Mouse (Mus musculus) gastrocnemius, adult 2 months (tissue): ENCODE results near the gene Afmid. TPM values are rescaled to one million over a fixed set of nuclear protein-coding genes. Genes with fewer than 3 reads are reported as not detected.
"Not testable (repeated sequence)": the region's sequence is repeated elsewhere in the genome, so short reads cannot be mapped to it uniquely, and the experiment has no call there.

ENCODE experiments used
- DNase-seq: peaks from one replicate; pipeline ENCODE4 v3.0.0; 2022
- H3K27ac ChIP-seq: fragments of 200-600 bp; 2 replicates; pipeline ENCODE4 v1.8.1; 2022; ENCODE audit warnings: mild to moderate bottlenecking
- H3K4me3 ChIP-seq: fragments of 200-600 bp; 2 replicates; pipeline ENCODE4 v1.8.1; 2022; ENCODE audit warnings: mild to moderate bottlenecking, moderate library complexity
- CTCF ChIP-seq: fragments of 200-600 bp; IDR thresholded peaks from 2 replicates; pipeline ENCODE4 v1.8.1; 2022; ENCODE audit warnings: antibody characterized with exemption, mild to moderate bottlenecking, moderate library complexity
- intact Hi-C: fragments of 180-260 bp; cut with DNase I; formaldehyde crosslinking; loops from one replicate; pipeline ENCODE4 v1.15.1; 2025
- total RNA-seq, 2 experiments: library from RNA; stranded (reverse); gene quantifications; 2 replicates each; pipeline ENCODE4 v1.2.3; 2021

Afmid gene
- total RNA-seq, 2 experiments from 2014 or later, result 3.1 to 3.3 TPM

GRCm38 (mm10) chr11:117832086-117832969 is 6.6 kb downstream of the Afmid start:
- intact Hi-C loops, result no loop called here
- peak; percentile 82 for TF ChIP-seq CTCF
- DNase-seq, result peak; percentile 86
- Histone ChIP-seq H3K27ac (peak overlapping the region; percentile 83), H3K4me3 (peak overlapping the region; percentile 70)

- H3K4me3 ChIP-seq, H3K27ac ChIP-seq, DNase-seq, intact Hi-C loops: not testable (repeated sequence)
Observed at GRCm38 (mm10) chr11:117833509-117833908, 7.8 kb downstream of the Afmid start.

- DNase-seq, result no peak
- intact Hi-C loops, result no loop called here
- no peak overlapping the region for H3K27ac ChIP-seq
- no peak for TF ChIP-seq CTCF
- H3K4me3 ChIP-seq, result no peak overlapping the region
Observed at GRCm38 (mm10) chr11:117834086-117834485, 8.4 kb downstream of the Afmid start.

- Histone ChIP-seq H3K27ac (no peak overlapping the region), H3K4me3 (no peak overlapping the region)
- TF ChIP-seq CTCF, result no peak
- DNase-seq, result peak; percentile 28
- intact Hi-C loops, result no loop called here
Observed at GRCm38 (mm10) chr11:117836306-117836705, 10.6 kb downstream of the Afmid start.

- intact Hi-C loops, result no loop called here
- H3K4me3 ChIP-seq, result no peak overlapping the region
- no peak for DNase-seq
- TF ChIP-seq CTCF, result no peak
- H3K27ac ChIP-seq, result no peak overlapping the region
Observed at GRCm38 (mm10) chr11:117838572-117838971, 12.8 kb downstream of the Afmid start.

- no peak overlapping the region for H3K27ac ChIP-seq
- TF ChIP-seq CTCF, result no peak
Observed at GRCm38 (mm10) chr11:117839021-117839420, 13.3 kb downstream of the Afmid start.

GRCm38 (mm10) chr11:117840910-117841309 is 15.2 kb downstream of the Afmid start:
- Histone ChIP-seq H3K4me3 (no peak overlapping the region), H3K27ac (no peak overlapping the region)
- no peak for DNase-seq
- intact Hi-C loops, result no loop called here
- no peak for TF ChIP-seq CTCF

More at GRCm38 (mm10) chr11:117839021-117839420, 13.3 kb downstream of the Afmid start:
- DNase-seq, result no peak
- no peak overlapping the region for H3K4me3 ChIP-seq
- intact Hi-C loops, result no loop called here

- intact Hi-C loops, result no loop called here
- no peak for DNase-seq
- Histone ChIP-seq H3K4me3 (no peak overlapping the region), H3K27ac (no peak overlapping the region)
- TF ChIP-seq CTCF, result no peak
Observed at GRCm38 (mm10) chr11:117843434-117843833, 17.7 kb downstream of the Afmid start.

GRCm38 (mm10) chr11:117844997-117845396 is 19.3 kb downstream of the Afmid start:
- no peak overlapping the region for H3K4me3 ChIP-seq
- no peak overlapping the region for H3K27ac ChIP-seq
- no peak for TF ChIP-seq CTCF
- DNase-seq, result no peak
- intact Hi-C loops, result no loop called here

GRCm38 (mm10) chr11:117845651-117846050 is 19.9 kb downstream of the Afmid start:
- no peak for DNase-seq
- Histone ChIP-seq H3K27ac (no peak overlapping the region), H3K4me3 (no peak overlapping the region)
- TF ChIP-seq CTCF, result no peak
- intact Hi-C loops, result no loop called here

GRCm38 (mm10) chr11:117846640-117847039 is 20.9 kb downstream of the Afmid start:
- Histone ChIP-seq H3K27ac (no peak overlapping the region), H3K4me3 (no peak overlapping the region)
- TF ChIP-seq CTCF, result peak; percentile 47
- DNase-seq, result no peak
- intact Hi-C loops, result no loop called here

- H3K4me3 ChIP-seq, result peak overlapping the region; percentile 82
- DNase-seq, result no peak
- intact Hi-C loops, result no loop called here
Observed at GRCm38 (mm10) chr11:117847593-117848215, 22.0 kb downstream of the Afmid start.

GRCm38 (mm10) chr11:117848271-117848984 is 22.7 kb downstream of the Afmid start:
- TF ChIP-seq CTCF, result no peak

More at GRCm38 (mm10) chr11:117847593-117848215, 22.0 kb downstream of the Afmid start:
- TF ChIP-seq CTCF, result no peak
- H3K27ac ChIP-seq, result peak overlapping the region; percentile 94

More at GRCm38 (mm10) chr11:117848271-117848984, 22.7 kb downstream of the Afmid start:
- Histone ChIP-seq H3K4me3 (peak overlapping the region; percentile 82), H3K27ac (peak overlapping the region; percentile 94)
- DNase-seq, result no peak
- intact Hi-C loops, result no loop called here
